Mouse (Mus musculus) C2C12 (cell line): ENCODE data around the gene Gm21411.

ENCODE experiments used
- CTCF ChIP-seq: IDR thresholded peaks from one replicate; pipeline ENCODE4 v1.5.1; 2011; ENCODE audit not compliant: control insufficient read depth, insufficient read depth, insufficient read length
- MAX ChIP-seq: IDR thresholded peaks from one replicate; pipeline ENCODE4 v1.6.1; 2011; ENCODE audit warnings: mild to moderate bottlenecking, control low read depth
- USF1 ChIP-seq: IDR thresholded peaks from one replicate; pipeline ENCODE4 v1.6.1; 2011; ENCODE audit warnings: low read depth, mild to moderate bottlenecking, control low read depth, moderate library complexity

DNA sequence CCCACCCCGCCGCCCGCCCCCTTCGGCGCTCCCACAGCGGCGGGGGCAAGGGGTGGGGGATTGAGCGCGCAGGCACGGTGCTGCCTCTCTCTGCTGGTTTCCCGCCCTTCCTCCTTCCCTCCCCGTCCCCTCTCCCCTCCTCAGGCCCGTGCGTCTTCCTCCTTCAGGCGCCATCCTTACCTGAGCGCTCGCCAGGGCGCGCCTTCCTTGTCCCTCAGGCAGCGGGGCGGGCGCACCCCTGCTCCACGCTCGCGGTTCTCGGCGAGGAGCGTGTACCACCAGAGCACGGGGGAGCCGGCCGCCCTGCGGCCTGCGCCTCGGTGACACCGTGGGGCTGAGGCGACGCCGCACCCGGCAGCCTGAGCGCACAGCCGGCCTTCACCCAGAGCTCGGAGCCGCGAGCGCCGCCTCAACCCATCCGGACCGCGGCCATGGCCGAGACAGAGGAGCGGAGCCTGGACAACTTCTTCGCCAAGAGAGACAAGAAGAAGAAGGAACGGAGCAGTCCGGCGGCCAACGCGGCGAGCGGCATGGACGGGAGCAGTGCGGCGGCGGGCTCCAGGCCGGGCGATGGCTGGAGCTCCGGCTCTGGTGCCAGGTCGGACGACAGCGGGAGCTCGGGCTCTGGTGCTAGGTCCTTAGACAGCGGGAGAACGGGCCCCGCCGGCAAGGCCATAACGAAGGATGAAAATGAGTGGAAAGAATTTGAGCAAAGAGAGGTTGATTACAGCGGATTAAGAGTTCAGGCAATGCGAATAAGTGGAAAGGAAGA, 23.1 kb upstream of the Gm21411 start:
- no peak for TF ChIP-seq CTCF
- TF ChIP-seq MAX, result no peak
- no peak for TF ChIP-seq USF1
